Mouse (Mus musculus): ENCODE data around the gene Ttc21a. TPM values are rescaled to one million over a fixed set of nuclear protein-coding genes. Genes with fewer than 3 reads are reported as not detected.
"Not testable (repeated sequence)": the region's sequence is repeated elsewhere in the genome, so short reads cannot be mapped to it uniquely, and the experiment has no call there.

Gene Ttc21a
- polyA plus RNA-seq, 1 experiment from 2014 or later: 0.74 TPM

DNA sequence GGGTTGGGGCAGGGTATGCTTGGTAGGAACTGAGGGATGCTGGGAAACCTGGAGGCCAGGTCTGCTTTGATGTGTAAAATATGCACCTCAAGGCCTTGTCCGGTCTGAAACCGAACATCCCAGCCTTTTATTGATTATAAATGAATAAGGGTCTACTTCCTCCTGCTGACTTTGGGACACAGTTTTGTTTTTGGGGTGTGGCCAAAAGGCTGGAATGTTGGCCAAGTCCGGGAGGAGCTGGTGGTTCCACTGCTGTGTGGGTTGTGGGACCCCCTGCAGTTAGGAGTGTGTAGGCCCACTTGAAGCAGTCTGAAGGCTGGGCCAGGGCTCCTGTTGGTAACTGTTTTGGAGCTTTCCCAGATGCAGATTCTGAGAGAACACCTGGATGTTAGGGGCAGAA lies 68.5 kb downstream of the Ttc21a start:
- no peak overlapping the region for H3K4me3 ChIP-seq (replicated peaks)
- H3K27ac ChIP-seq (replicated peaks): no peak overlapping the region
- 77% methylated on average over 3 of the region's 3 CpGs for WGBS
- no peaks in the 10 kb centered on the region for H3K36me3 ChIP-seq
- peaks cover 13% of the 10 kb centered on the region for H3K4me1 ChIP-seq
- no peaks in the 10 kb centered on the region for H3K9me3 ChIP-seq (replicated peaks)
- no peak overlapping the region for H3K9ac ChIP-seq (replicated peaks)
- H3K27me3 ChIP-seq (replicated peaks): 0 out of 2 replicates have a peak, but pooled peaks cover under 1% of the 10 kb centered on the region
- ATAC-seq (ENCODE audit: low FRiP score): no peak
- no peak overlapping the region for H3K4me2 ChIP-seq

DNA sequence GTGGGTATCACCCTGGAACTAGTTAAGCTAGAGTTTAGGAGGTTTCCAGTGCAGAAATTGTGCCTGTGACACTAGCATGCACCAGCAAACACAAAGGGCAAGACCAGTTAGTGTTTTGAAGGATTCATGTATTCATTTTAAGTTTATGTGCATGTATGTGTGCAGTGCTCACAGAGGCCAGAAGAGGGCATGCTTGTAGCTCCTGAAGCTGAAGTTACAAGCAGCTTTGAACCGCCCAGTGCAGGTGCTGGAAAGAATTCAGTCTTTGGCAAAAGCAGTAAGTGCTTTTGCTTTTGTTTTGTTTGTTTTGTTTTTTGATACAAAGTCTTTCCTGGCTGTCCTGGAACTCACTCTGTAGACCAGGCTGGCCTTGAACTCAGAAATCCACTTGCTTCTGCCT lies 70.4 kb downstream of the Ttc21a start:
- 100% methylated on average over 1 of the region's 1 CpGs for WGBS
- Histone ChIP-seq H3K9me3 (replicated peaks) (no peaks in the 10 kb centered on the region), H3K27ac (replicated peaks) (no peak overlapping the region), H3K9ac (replicated peaks) (no peak overlapping the region), H3K4me3 (replicated peaks) (no peak overlapping the region), H3K4me1 (peaks cover 10% of the 10 kb centered on the region), H3K27me3 (replicated peaks) (peaks cover 2% of the 10 kb centered on the region), H3K36me3 (no peaks in the 10 kb centered on the region), H3K4me2 (no peak overlapping the region)
- no peak for ATAC-seq (ENCODE audit: low FRiP score)

DNA sequence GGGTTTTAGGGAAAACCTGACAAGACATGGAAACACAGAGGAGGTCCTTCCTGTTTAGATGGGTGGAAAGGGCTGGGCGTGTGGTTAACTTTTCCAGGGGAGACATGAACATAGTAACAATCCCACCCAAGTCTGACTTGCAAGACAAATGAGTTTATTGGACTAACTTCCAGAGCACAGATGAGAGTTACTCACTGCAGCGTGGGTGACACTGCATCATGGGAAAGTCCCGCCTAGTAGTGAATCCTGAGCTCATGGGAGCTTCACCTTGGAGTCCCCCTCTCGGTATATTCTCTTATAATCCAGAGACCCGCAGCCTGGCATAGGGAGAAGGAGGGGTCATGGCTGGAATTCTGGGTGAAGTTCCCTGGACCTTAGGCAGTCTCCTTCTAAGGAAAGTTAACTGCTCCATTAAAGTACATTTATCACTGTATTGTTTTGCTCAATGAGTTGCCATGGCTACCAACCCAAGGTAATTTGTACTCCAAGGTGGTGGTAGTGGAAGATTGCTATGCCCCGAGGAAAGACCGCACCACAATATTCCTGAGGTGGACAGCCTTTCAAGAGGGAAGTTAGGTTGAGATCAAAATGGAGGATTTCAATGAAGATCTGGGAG lies 71.9 kb downstream of the Ttc21a start:
- peaks cover 10% of the 10 kb centered on the region for H3K4me1 ChIP-seq
- H3K4me2 ChIP-seq: no peak overlapping the region
- ATAC-seq (ENCODE audit: low FRiP score): no peak
- H3K27me3 ChIP-seq (replicated peaks): peaks cover 6% of the 10 kb centered on the region
- WGBS: 55% methylated on average over 7 of the region's 7 CpGs
- no peak overlapping the region for H3K9ac ChIP-seq (replicated peaks)
- no peak overlapping the region for H3K4me3 ChIP-seq (replicated peaks)
- H3K27ac ChIP-seq (replicated peaks): no peak overlapping the region
- no peaks in the 10 kb centered on the region for H3K9me3 ChIP-seq (replicated peaks)
- H3K36me3 ChIP-seq: no peaks in the 10 kb centered on the region

DNA sequence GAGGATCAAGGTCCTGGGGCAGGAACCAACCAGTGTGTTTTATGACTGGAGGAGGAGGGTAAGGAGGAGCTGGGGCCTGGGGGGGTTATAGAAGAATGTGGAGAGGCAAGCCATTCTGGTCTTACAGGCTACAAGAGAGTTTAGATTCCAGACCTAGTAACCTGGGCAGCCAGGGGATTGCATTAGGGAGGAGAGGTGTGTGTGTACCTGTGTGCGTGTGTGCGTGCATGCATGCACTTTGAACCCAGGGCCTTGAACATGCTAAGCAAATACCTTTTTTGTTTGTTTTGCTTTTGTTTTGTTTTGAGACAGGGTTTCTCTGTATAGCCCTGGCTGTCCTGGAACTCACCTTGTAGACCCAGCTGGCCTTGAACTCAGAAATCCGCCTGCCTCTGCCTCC lies 72.5 kb downstream of the Ttc21a start:
- Histone ChIP-seq H3K4me1 (peaks cover 10% of the 10 kb centered on the region), H3K9me3 (replicated peaks) (no peaks in the 10 kb centered on the region), H3K4me2 (no peak overlapping the region), H3K36me3 (no peaks in the 10 kb centered on the region), H3K4me3 (replicated peaks) (no peak overlapping the region), H3K9ac (replicated peaks) (no peak overlapping the region), H3K27me3 (replicated peaks) (peaks cover 6% of the 10 kb centered on the region), H3K27ac (replicated peaks) (no peak overlapping the region)
- 95% methylated on average over 3 of the region's 3 CpGs for WGBS
- no peak for ATAC-seq (ENCODE audit: low FRiP score)

DNA sequence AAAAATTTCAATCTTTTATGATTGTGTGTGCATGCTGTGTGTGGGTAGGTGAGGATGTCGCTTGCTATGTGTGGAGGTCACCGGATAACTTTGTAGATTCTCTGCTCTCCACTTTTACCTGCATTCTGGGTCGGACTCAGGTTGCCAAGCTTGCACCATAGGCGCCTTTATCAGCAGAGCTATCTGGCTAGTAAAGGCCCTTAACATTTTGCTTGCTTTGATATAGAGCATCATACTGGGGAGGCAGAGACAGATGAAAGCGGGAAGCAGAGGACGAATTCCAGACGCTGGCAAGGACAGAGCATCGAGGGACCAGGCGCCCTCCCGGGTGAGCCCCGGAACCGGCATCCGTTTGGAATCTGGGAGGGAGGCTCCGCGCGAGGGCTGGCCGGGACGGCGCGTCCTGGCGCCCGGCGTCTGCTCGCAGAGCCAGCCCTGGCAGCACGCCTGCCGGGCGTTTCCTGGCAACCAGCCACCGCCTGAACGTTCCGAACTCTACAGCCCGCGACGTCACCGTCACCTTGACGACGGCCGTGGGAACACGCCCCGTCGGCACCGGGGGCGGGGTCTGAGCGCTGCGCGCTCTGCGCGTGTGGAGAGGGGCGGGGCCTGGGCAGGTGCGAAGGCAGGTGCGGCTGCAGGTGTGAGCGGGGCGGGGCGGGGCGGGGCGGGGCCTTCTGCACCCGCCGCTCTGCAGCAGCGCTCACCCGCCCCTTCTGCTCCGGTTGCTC lies 73.5 kb downstream of the Ttc21a start:
- peak; percentile 95 for ATAC-seq (ENCODE audit: low FRiP score)
- WGBS: under 1% methylated on average over 55 of the region's 60 CpGs
- Histone ChIP-seq H3K4me3 (replicated peaks) (peak overlapping the region; percentile 40), H3K4me1 (peaks cover 10% of the 10 kb centered on the region), H3K9me3 (replicated peaks) (no peaks in the 10 kb centered on the region), H3K4me2 (peak overlapping the region; percentile 77), H3K36me3 (no peaks in the 10 kb centered on the region), H3K27me3 (replicated peaks) (peaks cover 6% of the 10 kb centered on the region), H3K27ac (replicated peaks) (peak overlapping the region; percentile 86), H3K9ac (replicated peaks) (peak overlapping the region; percentile 36)

DNA sequence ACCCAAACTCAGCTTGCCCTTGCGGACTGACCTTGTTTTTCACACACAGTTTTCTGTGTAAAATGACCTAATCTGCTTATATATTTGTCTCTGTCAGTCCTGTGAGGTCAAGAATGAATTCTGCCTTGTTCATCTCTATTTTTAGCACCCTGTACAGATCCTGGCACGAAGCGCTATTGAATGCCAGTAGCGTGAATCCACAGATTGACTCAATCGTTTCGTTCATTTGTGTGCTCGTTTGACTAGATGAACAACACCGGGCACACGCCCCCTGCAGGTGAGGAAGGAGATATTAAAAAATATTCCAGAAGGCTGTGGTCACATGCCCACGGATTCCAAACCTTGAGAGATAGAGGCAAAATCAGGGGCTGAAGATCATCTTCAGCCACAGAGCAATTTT lies 74.1 kb downstream of the Ttc21a start:
- peak overlapping the region; percentile 36; the same call in 1 of the 2 replicates for H3K9ac ChIP-seq (replicated peaks)
- H3K4me2 ChIP-seq: peak overlapping the region; percentile 77
- ATAC-seq (ENCODE audit: low FRiP score): peak; percentile 77

DNA sequence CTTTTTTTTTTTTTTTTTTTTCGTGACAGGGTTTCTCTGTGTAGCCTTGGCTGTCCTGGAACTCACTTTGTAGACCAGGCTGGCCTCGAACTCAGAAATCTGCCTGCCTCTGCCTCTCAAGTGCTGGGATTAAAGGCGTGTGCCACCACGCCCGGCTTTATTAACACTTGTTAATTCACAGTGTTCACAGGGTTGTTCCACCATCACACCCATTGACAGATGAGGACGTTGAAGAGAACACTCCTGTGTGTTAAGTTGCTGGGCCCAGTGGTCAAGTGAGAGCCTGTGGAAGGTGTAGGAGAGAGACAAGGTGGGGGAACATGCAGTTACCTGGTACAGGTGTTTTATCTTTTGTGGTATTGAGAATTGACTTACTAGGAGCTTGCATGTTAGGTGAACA lies 74.8 kb downstream of the Ttc21a start:
- Histone ChIP-seq H3K4me2 (peak overlapping the region; percentile 77; the same call in 1 of the 2 replicates), H3K27ac (replicated peaks) (peak overlapping the region; percentile 86; the same call in 1 of the 2 replicates)
- not testable (repeated sequence) for H3K4me1 ChIP-seq; H3K9ac ChIP-seq (replicated peaks); H3K27me3 ChIP-seq (replicated peaks); H3K36me3 ChIP-seq; H3K4me3 ChIP-seq (replicated peaks); H3K9me3 ChIP-seq (replicated peaks); ATAC-seq (ENCODE audit: low FRiP score)
- 87% methylated on average over 6 of the region's 6 CpGs for WGBS

More for the DNA sequence above, 74.1 kb downstream of the Ttc21a start:
- WGBS: 0% methylated on average over 10 of the region's 10 CpGs
- Histone ChIP-seq H3K4me1 (peaks cover 10% of the 10 kb centered on the region), H3K36me3 (no peaks in the 10 kb centered on the region), H3K9me3 (replicated peaks) (no peaks in the 10 kb centered on the region), H3K27me3 (replicated peaks) (peaks cover 6% of the 10 kb centered on the region), H3K4me3 (replicated peaks) (peak overlapping the region; percentile 40), H3K27ac (replicated peaks) (peak overlapping the region; percentile 86)

DNA sequence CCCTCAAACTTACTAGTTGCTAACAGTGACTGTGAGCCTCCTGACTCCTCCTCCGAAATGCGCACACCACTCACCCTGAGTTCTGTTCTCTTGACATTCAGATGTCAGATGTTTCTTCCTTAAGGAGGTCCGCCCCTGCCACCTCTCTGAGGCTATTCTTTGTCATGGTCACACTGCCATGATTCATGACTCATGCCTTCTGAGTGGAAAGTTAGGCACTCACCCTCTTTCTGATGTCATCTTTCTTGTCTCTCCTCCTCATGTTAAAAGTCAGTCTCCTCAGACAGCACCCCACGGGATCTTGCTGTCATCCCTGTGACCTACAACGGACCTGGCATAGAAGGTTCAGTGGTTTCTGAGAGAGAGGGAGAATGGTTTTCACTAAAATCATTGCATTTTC lies 75.4 kb downstream of the Ttc21a start:
- H3K4me1 ChIP-seq: peaks cover 10% of the 10 kb centered on the region
- H3K27me3 ChIP-seq (replicated peaks): peaks cover 6% of the 10 kb centered on the region
- 85% methylated on average over 5 of the region's 5 CpGs for WGBS
- H3K36me3 ChIP-seq: no peaks in the 10 kb centered on the region
- no peak for ATAC-seq (ENCODE audit: low FRiP score)
- H3K9me3 ChIP-seq (replicated peaks): no peaks in the 10 kb centered on the region
- H3K4me3 ChIP-seq (replicated peaks): no peak overlapping the region
- no peak overlapping the region for H3K27ac ChIP-seq (replicated peaks)
- H3K4me2 ChIP-seq: no peak overlapping the region
- no peak overlapping the region for H3K9ac ChIP-seq (replicated peaks)

DNA sequence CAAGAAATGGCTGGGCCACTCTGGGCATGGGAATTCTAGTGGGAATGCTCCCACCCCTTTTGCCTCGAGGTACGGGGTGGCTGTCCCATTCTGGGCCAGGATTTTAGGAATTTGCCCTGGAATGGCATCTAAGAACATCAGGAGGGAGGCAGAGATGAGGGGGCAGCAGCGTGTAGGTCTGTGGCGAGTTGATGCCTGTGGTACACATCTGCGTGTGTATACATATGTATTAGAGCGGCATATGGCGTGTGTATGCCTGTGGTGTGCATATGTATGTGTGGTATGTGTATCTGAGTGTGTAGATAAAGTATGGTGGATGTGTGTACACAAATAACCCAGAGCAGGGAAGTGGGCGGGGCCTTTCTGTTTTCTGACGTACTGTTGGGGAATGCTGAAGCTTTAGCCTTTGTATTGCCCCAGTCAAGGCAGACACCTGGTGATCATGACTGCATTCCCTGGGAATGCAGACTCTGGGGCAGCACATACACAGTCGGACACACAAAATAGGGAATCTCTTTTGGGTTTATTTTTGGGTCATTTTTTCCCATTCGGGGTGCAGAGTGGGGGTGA lies 75.9 kb downstream of the Ttc21a start:
- 73% methylated on average over 11 of the region's 11 CpGs for WGBS

DNA sequence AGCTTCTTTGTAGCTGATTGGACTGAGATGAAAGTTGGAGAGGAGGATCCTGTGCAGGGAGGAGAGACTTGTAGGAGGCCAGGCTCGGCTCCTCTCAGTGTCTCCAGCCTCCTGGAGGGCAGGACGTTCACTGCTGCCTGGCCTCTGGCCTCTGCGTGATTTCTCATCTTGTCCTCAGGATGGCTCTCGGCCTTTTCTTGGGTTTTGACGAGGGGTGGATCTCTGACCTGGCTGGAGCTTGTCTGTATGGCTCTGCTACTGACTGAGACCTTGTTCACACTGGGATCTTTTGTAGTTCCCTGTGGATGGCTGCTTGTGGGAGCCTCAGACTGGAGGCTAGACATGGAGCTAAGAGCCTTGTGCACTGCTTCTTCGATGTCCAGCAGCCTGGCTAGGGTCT lies 77.4 kb downstream of the Ttc21a start:
- no peak for ATAC-seq (ENCODE audit: low FRiP score)

More for the DNA sequence above, 75.9 kb downstream of the Ttc21a start:
- Histone ChIP-seq H3K9ac (replicated peaks) (no peak overlapping the region), H3K4me1 (peaks cover 10% of the 10 kb centered on the region), H3K4me2 (no peak overlapping the region), H3K4me3 (replicated peaks) (no peak overlapping the region), H3K27me3 (replicated peaks) (peaks cover 6% of the 10 kb centered on the region), H3K27ac (replicated peaks) (no peak overlapping the region), H3K36me3 (no peaks in the 10 kb centered on the region), H3K9me3 (replicated peaks) (no peaks in the 10 kb centered on the region)
- no peak for ATAC-seq (ENCODE audit: low FRiP score)

DNA sequence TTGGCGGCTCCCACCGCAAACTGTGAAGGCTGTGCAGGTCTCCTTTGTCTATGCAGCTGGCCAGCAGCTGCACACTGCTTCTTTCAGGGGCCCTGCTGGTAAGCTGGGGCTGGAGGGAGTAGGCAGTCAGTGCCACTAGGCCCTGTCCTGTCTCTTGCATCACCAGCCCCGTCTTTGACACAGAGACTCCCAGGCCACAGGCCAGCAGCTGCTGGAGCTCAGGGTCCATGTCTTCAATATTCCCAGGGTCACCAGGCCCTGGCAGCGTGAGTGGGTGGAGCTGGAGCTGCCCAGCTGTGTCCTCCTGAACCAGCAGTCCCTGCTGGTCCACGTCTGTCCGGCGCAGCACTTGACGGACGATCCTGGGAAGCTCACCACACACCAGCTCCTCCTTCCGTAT lies 79.5 kb downstream of the Ttc21a start:
- Histone ChIP-seq H3K4me3 (replicated peaks) (no peak overlapping the region), H3K9ac (replicated peaks) (no peak overlapping the region), H3K9me3 (replicated peaks) (no peaks in the 10 kb centered on the region), H3K4me2 (no peak overlapping the region), H3K27ac (replicated peaks) (no peak overlapping the region), H3K36me3 (no peaks in the 10 kb centered on the region), H3K4me1 (peaks cover 2% of the 10 kb centered on the region; the same call in 1 of the 2 replicates), H3K27me3 (replicated peaks) (peaks cover 6% of the 10 kb centered on the region)
- ATAC-seq (ENCODE audit: low FRiP score): no peak
- 76% methylated on average over 10 of the region's 10 CpGs for WGBS

More for the DNA sequence above, 77.4 kb downstream of the Ttc21a start:
- peaks cover 10% of the 10 kb centered on the region for H3K4me1 ChIP-seq
- WGBS: 56% methylated on average over 6 of the region's 6 CpGs
- no peaks in the 10 kb centered on the region for H3K36me3 ChIP-seq
- no peak overlapping the region for H3K27ac ChIP-seq (replicated peaks)
- H3K4me3 ChIP-seq (replicated peaks): no peak overlapping the region
- no peak overlapping the region for H3K4me2 ChIP-seq
- no peak overlapping the region for H3K9ac ChIP-seq (replicated peaks)
- H3K9me3 ChIP-seq (replicated peaks): no peaks in the 10 kb centered on the region
- peaks cover 6% of the 10 kb centered on the region for H3K27me3 ChIP-seq (replicated peaks)
